Mouse (Mus musculus): ENCODE results near the gene Atp2b1.

- no peak for TF ChIP-seq CTCF (IDR thresholded peaks at IDR 0.05; ENCODE audit: control insufficient read depth, insufficient read depth, insufficient read length)
- no peak for TF ChIP-seq FOSL1 (IDR thresholded peaks at IDR 0.05; ENCODE audit: insufficient read depth, low read length, poor library complexity, severe bottlenecking)
- TF ChIP-seq MYOG (IDR thresholded peaks at IDR 0.05; ENCODE audit: control insufficient read depth, extremely low read depth, insufficient read length), result no peak
- no peak for TF ChIP-seq MYOD1 (IDR thresholded peaks at IDR 0.05; ENCODE audit: control insufficient read depth, insufficient read length, low read depth)
- no peak for TF ChIP-seq USF1 (IDR thresholded peaks at IDR 0.05; ENCODE audit: low read depth)
- TF ChIP-seq MAX (IDR thresholded peaks at IDR 0.05), result no peak
These were observed 12.8 kb downstream of the Atp2b1 start for GRCm38 (mm10) chr10:98926991-98927390.
